Mouse (Mus musculus) embryonic fibroblast, embryonic 13.5 days (primary cell): ENCODE measurements at regions not wholly inside any gene's neighbourhood (a gene's known extent, or its start where the extent isn't known, plus 50 kb on each side); places are given as distances from the start of the nearest gene placed in this dataset.

Experiments used
- CTCF ChIP-seq: IDR thresholded peaks from 2 replicates; pipeline ENCODE4 v1.5.1; 2011; ENCODE audit warnings: mild to moderate bottlenecking, control low read depth, low read length, moderate library complexity, borderline replicate concordance; ENCODE audit not compliant: insufficient read depth
- POLR2A ChIP-seq: IDR thresholded peaks from 2 replicates; pipeline ENCODE4 v1.6.1; 2011; ENCODE audit warnings: low read depth, mild to moderate bottlenecking, control low read depth, low read length, moderate library complexity

- TF ChIP-seq CTCF = no peak
- no peak for TF ChIP-seq POLR2A
Observed at GRCm38 (mm10) chr14:58786791-58787491, 355.8 kb downstream of the 1700129C05Rik start.
